Mouse (Mus musculus): ENCODE results near the gene Slc9a8. TPM values are rescaled to one million over a fixed set of nuclear protein-coding genes. Genes with fewer than 3 reads are reported as not detected.

The Slc9a8 gene
- 20.3 and 21.4 TPM in 2 replicates for polyA plus RNA-seq (2015; fragmentation: Nextera tagmentation; extraction: Ambion mirVana)

DNA sequence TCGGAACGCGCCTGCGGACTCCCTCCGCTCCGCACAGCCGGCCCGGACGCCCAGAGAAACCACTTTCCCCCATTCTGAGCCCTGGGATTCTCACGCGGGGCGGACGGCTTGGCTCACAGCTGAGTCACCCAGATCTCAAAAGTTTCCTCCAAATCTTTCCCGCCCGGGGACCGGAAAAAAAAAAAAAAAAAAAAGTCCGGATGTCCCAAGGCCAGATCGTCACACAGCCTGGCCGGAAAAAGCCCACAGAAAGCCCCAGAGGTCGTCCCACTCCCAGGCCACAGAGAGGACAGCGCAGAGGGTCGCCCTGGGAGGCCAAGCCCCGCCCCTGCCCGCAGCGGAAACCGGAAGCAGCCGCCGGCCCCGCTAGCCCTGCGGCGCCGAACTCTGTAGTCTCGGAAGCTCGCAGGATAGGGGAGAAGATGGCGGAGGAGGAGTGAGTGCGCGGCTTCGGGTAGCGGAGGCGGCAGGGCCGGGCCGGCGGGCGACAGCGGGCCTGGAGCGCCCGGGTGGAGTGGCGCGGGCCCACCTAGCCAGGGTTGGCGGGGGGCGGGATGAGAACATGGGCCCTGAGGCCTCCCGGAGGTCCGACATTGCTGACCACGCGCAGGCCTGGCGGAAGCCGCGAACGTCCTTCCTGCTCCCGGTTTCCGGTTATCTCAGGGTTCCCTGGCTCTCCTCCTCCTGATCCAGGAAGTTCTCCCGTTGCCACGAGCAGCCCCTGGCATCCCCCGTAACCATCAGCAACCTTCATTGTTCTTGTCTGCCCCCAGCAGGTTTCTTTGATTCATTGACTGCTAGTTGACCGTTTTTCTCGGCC lies at the start of gene Slc9a8:
TSS of gene Slc9a8 (plus strand) at position 383 of the 820 bp plus-strand sequence.
- H3K27ac ChIP-seq, result peak within 1 kb of the TSS; percentile 98
- H3K36me3 ChIP-seq, result peaks cover 29% of the 10 kb centered on the region
- peak; percentile 98 for ATAC-seq (ENCODE audit: borderline replicate concordance, extremely low read depth, low FRiP score, low TSS enrichment)
- under 1% methylated on average over 64 of the region's 66 CpGs for WGBS
- peaks cover 19% of the 10 kb centered on the region for H3K4me1 ChIP-seq
- H3K9me3 ChIP-seq, result no peaks in the 10 kb centered on the region
- peak within 1 kb of the TSS; percentile 95 for H3K9ac ChIP-seq
- peak within 1 kb of the TSS; percentile 93 for H3K4me3 ChIP-seq
- peak within 1 kb of the TSS; percentile 82 for H3K4me2 ChIP-seq
- H3K27me3 ChIP-seq, result no peaks in the 10 kb centered on the region

DNA sequence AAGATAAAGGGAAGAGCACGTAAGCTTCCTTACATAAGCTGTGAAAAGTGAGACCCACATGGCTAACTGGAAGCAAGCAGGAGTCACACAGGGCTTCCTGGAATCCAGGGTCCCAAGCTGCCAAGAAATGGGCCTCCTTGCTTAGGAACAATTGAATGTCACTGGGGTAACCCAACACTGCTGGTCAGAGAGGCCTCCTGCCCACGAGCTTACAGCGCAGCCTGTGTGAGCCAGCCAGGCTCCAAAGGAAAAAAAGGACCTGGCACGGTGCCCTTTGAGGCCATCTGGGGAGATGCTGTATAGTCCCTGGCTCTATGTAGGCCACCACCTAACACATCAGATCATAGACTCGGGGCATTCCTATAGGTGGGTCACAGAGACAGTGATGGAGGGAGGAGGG lies 48.2 kb upstream of the Slc9a8 start:
- no peak overlapping the region for H3K9ac ChIP-seq
- ATAC-seq (ENCODE audit: borderline replicate concordance, extremely low read depth, low FRiP score, low TSS enrichment), result no peak
- H3K4me2 ChIP-seq, result no peak overlapping the region
- no peaks in the 10 kb centered on the region for H3K36me3 ChIP-seq
- WGBS, result 58% methylated on average over 5 of the region's 5 CpGs
- H3K27ac ChIP-seq, result no peak overlapping the region
- no peaks in the 10 kb centered on the region for H3K27me3 ChIP-seq
- no peaks in the 10 kb centered on the region for H3K9me3 ChIP-seq
- no peak overlapping the region for H3K4me3 ChIP-seq
- H3K4me1 ChIP-seq, result peaks cover 11% of the 10 kb centered on the region; the same call in 1 of the 2 replicates

GRCm38 (mm10) chr2:167374191-167374805 lies 47.2 kb upstream of the Slc9a8 start:
- Histone ChIP-seq H3K27ac (no peak overlapping the region), H3K9me3 (no peaks in the 10 kb centered on the region), H3K4me1 (peaks cover 11% of the 10 kb centered on the region; the same call in 1 of the 2 replicates), H3K27me3 (no peaks in the 10 kb centered on the region), H3K36me3 (no peaks in the 10 kb centered on the region), H3K4me2 (no peak overlapping the region), H3K4me3 (no peak overlapping the region), H3K9ac (no peak overlapping the region)
- WGBS, result 86% methylated on average over 12 of the region's 12 CpGs
- ATAC-seq (ENCODE audit: borderline replicate concordance, extremely low read depth, low FRiP score, low TSS enrichment), result no peak

GRCm38 (mm10) chr2:167375135-167375534 lies 46.4 kb upstream of the Slc9a8 start:
- Histone ChIP-seq H3K4me3 (no peak overlapping the region), H3K27ac (no peak overlapping the region), H3K9ac (no peak overlapping the region), H3K36me3 (no peaks in the 10 kb centered on the region), H3K9me3 (no peaks in the 10 kb centered on the region), H3K4me1 (peaks cover 11% of the 10 kb centered on the region; the same call in 1 of the 2 replicates), H3K27me3 (no peaks in the 10 kb centered on the region), H3K4me2 (no peak overlapping the region)
- WGBS, result 65% methylated on average over 9 of the region's 9 CpGs
- ATAC-seq (ENCODE audit: borderline replicate concordance, extremely low read depth, low FRiP score, low TSS enrichment), result no peak

DNA sequence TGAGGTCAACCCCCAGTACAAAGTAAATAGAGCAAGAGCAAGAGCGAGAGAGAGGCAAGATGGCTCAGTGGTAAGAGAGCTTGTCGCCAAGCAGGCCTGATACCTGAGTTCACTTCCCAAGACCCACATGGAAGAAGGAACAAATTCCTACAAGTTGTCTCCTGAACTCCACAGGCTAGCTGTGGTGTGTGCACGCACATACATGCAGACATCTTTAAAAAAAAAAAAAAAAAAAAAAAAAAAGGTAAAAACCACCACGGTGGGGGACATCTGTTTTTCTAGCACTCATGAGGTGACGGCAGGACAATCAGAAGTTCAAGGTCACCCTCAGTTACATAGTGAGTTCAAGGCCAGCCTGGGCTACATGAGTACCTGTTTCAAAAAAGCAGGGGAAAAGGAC lies 45.8 kb upstream of the Slc9a8 start:
- H3K27me3 ChIP-seq, result no peaks in the 10 kb centered on the region
- H3K36me3 ChIP-seq, result no peaks in the 10 kb centered on the region
- H3K9ac ChIP-seq, result no peak overlapping the region
- no peak overlapping the region for H3K4me3 ChIP-seq
- no peak overlapping the region for H3K4me2 ChIP-seq
- H3K9me3 ChIP-seq, result no peaks in the 10 kb centered on the region
- peaks cover 14% of the 10 kb centered on the region for H3K4me1 ChIP-seq
- no peak overlapping the region for H3K27ac ChIP-seq
- ATAC-seq (ENCODE audit: borderline replicate concordance, extremely low read depth, low FRiP score, low TSS enrichment), result no peak
- 76% methylated on average over 5 of the region's 5 CpGs for WGBS

DNA sequence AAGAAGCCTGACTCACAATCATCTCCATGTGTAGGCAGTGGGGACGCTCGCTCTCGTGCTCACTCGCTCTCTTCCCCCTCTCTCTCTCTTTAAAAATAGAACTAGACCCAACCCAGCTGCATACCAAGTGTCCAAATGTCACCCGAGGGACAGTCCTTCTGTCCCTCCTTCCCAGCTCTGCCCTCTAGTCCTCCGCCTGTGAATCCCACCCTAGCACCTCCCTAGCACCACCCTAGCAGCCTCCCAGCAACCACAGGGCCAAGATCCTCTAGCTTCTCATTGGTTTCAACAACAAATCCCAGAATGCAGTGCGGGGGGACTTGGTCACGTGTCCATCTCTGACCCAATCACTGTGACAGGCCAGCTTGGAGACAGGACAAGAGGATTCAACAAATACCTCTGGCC lies 45.4 kb upstream of the Slc9a8 start:
- no peak for ATAC-seq (ENCODE audit: borderline replicate concordance, extremely low read depth, low FRiP score, low TSS enrichment)
- Histone ChIP-seq H3K4me3 (no peak overlapping the region), H3K9me3 (no peaks in the 10 kb centered on the region), H3K27me3 (no peaks in the 10 kb centered on the region), H3K4me2 (no peak overlapping the region), H3K27ac (no peak overlapping the region), H3K9ac (no peak overlapping the region), H3K4me1 (peaks cover 14% of the 10 kb centered on the region), H3K36me3 (no peaks in the 10 kb centered on the region)
- 73% methylated on average over 8 of the region's 8 CpGs for WGBS

DNA sequence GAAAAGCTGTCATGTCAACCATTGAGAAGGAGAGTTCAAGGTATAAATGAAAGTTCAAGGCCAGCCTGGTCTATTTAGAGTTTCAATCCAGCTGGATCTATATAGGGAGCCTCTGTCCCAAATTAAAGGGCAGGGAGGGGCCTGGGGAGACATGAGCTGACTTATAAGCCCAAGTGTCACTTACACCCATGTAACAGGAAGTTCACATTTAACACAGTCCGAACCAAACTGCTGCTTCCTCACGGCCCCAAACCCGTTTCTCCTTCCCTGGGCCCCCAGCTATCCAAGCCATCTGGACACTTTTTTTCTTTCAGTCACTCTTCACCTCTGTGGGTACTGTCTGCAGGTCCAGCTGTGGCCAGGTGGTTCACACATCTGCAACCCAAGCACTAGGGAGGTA lies 43.8 kb upstream of the Slc9a8 start:
- no peak overlapping the region for H3K27ac ChIP-seq
- WGBS, result 18% methylated on average over 3 of the region's 3 CpGs
- H3K4me3 ChIP-seq, result no peak overlapping the region
- H3K4me1 ChIP-seq, result peaks cover 14% of the 10 kb centered on the region
- H3K4me2 ChIP-seq, result no peak overlapping the region
- H3K9me3 ChIP-seq, result no peaks in the 10 kb centered on the region
- no peaks in the 10 kb centered on the region for H3K27me3 ChIP-seq
- no peak overlapping the region for H3K9ac ChIP-seq
- H3K36me3 ChIP-seq, result no peaks in the 10 kb centered on the region
- ATAC-seq (ENCODE audit: borderline replicate concordance, extremely low read depth, low FRiP score, low TSS enrichment), result no peak

DNA sequence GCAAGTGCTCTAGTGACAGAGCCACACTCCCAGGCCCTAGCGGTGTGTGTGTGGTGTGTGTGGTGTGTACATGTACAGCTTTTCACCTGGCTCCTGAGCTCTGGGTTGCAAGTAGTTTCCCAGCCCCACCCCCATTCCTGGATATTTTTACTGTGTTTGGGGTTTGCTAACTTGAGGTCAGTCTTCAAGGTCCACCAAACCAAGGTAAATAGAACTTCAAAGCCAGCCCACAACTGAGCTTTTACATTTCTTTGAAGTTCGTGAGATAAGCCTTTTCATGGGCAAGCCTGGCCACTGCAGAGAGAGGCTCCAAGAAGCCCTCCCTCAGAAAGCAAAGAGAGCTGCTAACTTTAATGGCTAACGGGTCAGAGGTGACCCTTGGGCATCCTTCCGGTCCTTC lies 42.5 kb upstream of the Slc9a8 start:
- Histone ChIP-seq H3K4me3 (no peak overlapping the region), H3K9ac (no peak overlapping the region), H3K36me3 (no peaks in the 10 kb centered on the region), H3K4me2 (no peak overlapping the region), H3K27ac (no peak overlapping the region), H3K9me3 (no peaks in the 10 kb centered on the region), H3K27me3 (no peaks in the 10 kb centered on the region), H3K4me1 (peaks cover 9% of the 10 kb centered on the region)
- ATAC-seq (ENCODE audit: borderline replicate concordance, extremely low read depth, low FRiP score, low TSS enrichment), result no peak
- 35% methylated on average over 4 of the region's 4 CpGs for WGBS

DNA sequence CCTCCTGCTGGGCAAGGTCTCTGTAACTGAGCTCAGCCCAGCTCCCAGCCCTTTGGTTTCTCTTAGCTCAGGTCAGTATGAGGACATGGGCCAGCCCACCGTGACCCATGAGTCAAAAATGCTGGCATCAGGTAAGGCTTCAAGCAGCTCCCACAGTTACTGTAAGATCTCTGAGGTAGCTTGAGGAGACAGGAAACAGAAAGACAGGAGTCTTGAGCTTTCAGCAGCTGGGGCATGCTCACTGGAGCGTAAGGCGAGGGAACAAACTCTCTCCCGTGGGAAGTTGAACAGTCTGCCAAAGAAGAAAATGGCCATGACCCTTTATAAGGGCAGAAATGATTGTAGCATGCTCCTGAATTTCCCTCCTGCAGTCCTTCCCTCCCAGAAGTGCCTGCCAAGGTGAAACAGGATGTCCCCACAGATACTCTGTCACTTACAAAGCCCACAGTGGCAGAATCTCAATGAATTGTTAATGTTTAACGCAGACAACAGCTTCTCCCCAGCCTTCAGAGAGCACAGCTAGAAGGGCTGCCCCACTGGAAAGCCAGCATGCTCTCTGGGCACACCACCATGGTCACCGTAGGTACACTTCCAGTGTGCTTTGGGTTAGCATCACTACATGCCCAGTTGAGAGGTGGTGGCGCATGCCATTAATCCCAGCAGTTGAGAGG lies 40.8 kb upstream of the Slc9a8 start:
- Histone ChIP-seq H3K9me3 (no peaks in the 10 kb centered on the region), H3K4me2 (no peak overlapping the region), H3K36me3 (no peaks in the 10 kb centered on the region), H3K9ac (no peak overlapping the region), H3K4me1 (peaks cover 9% of the 10 kb centered on the region), H3K27ac (no peak overlapping the region), H3K27me3 (no peaks in the 10 kb centered on the region), H3K4me3 (no peak overlapping the region)
- no peak for ATAC-seq (ENCODE audit: borderline replicate concordance, extremely low read depth, low FRiP score, low TSS enrichment)
- WGBS, result 39% methylated on average over 7 of the region's 7 CpGs

- H3K9ac ChIP-seq, result no peak overlapping the region
- WGBS, result 61% methylated on average over 7 of the region's 7 CpGs
- no peaks in the 10 kb centered on the region for H3K9me3 ChIP-seq
- no peaks in the 10 kb centered on the region for H3K27me3 ChIP-seq
- no peaks in the 10 kb centered on the region for H3K36me3 ChIP-seq
- H3K4me2 ChIP-seq, result no peak overlapping the region
- ATAC-seq (ENCODE audit: borderline replicate concordance, extremely low read depth, low FRiP score, low TSS enrichment), result no peak
- peaks cover 9% of the 10 kb centered on the region for H3K4me1 ChIP-seq
- H3K27ac ChIP-seq, result no peak overlapping the region
- H3K4me3 ChIP-seq, result no peak overlapping the region
These were observed 39.9 kb upstream of the Slc9a8 start for GRCm38 (mm10) chr2:167381596-167381995.

DNA sequence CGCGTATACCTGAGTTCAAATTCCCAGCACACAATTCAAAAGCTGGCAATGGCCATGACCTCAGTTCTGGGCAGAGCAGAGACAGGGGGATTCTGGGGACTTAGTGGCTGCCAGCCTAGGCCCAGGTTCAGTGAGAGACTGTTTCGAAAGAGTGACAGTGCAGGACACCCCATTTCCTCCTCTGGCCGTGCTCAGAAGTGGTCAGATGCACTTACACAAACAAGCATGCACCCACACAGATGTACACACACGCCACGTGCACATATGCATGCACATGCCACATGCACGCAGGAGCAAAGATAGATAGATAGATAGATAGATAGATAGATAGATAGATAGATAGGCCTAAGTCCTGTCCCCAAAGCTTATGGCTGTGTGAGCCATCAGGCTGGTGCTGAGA lies 39.1 kb upstream of the Slc9a8 start:
- Histone ChIP-seq H3K4me2 (no peak overlapping the region), H3K9me3 (no peaks in the 10 kb centered on the region), H3K4me3 (no peak overlapping the region), H3K36me3 (no peaks in the 10 kb centered on the region), H3K4me1 (peaks cover 9% of the 10 kb centered on the region), H3K9ac (no peak overlapping the region), H3K27ac (no peak overlapping the region), H3K27me3 (no peaks in the 10 kb centered on the region)
- WGBS, result 81% methylated on average over 7 of the region's 7 CpGs
- ATAC-seq (ENCODE audit: borderline replicate concordance, extremely low read depth, low FRiP score, low TSS enrichment), result no peak

DNA sequence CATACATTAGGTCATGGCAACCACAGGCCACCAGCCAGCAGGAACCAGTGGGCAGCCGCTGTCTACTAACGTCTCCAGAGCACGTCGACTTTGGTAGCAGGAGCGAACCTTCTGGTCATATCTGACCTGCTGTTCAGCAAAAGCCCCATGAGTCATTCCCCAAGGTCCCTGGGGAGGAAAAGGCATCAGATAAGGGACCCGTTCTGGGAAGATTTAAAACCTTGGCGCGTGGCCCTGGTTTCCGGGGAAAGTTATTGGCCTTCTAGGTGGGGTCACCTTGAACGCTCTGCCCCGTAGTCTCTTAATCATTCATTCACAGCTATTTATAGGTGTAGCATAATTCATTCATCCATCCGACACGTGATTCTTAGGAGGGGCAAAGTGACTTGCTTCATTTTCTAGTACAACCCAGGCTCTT lies 37.8 kb upstream of the Slc9a8 start:
- Histone ChIP-seq H3K4me1 (peaks cover 3% of the 10 kb centered on the region; the same call in 1 of the 2 replicates), H3K27ac (no peak overlapping the region), H3K36me3 (no peaks in the 10 kb centered on the region), H3K27me3 (no peaks in the 10 kb centered on the region), H3K4me3 (no peak overlapping the region), H3K9me3 (no peaks in the 10 kb centered on the region), H3K4me2 (no peak overlapping the region), H3K9ac (no peak overlapping the region)
- ATAC-seq (ENCODE audit: borderline replicate concordance, extremely low read depth, low FRiP score, low TSS enrichment), result no peak
- WGBS, result 69% methylated on average over 13 of the region's 13 CpGs

Measured in lung, embryonic 15.5 days (tissue).